Mouse (Mus musculus): ENCODE data around the gene Col15a1. TPM values are rescaled to one million over a fixed set of nuclear protein-coding genes. Genes with fewer than 3 reads are reported as not detected.

Gene Col15a1
- 16.3 and 21.8 TPM in 2 replicates for polyA plus RNA-seq (2014; fragmentation: Nextera tagmentation; extraction: Ambion mirVana)

- Histone ChIP-seq H3K9me3 (ENCODE audit: control insufficient read depth, low read length) (no peaks in the 10 kb centered on the region), H3K27ac (ENCODE audit: low read depth, low read length) (no peak within 1 kb of the TSS), H3K4me1 (ENCODE audit: control insufficient read depth, insufficient read depth, low read length) (peaks cover 13% of the 10 kb centered on the region), H3K4me2 (replicated peaks; ENCODE audit: low read depth, low read length) (peak within 1 kb of the TSS; percentile 89), H3K4me3 (ENCODE audit: low read length) (peak within 1 kb of the TSS; percentile 43), H3K9ac (ENCODE audit: low read depth, low read length) (peak within 1 kb of the TSS; percentile 52), H3K27me3 (ENCODE audit: control insufficient read depth, insufficient read depth, low read length) (peaks cover 34% of the 10 kb centered on the region), H3K36me3 (ENCODE audit: control insufficient read depth, insufficient read depth, low read length) (no peaks in the 10 kb centered on the region)
- no peak for ATAC-seq (ENCODE audit: low FRiP score, low TSS enrichment)
- 1% methylated on average over 21 of the region's 45 CpGs for WGBS
These were observed at the start of gene Col15a1 for GRCm38 (mm10) chr4:47207969-47208420. Gene Col15a1 (plus strand): TSS chr4:47208161.

- H3K36me3 ChIP-seq (ENCODE audit: control insufficient read depth, insufficient read depth, low read length), result no peaks in the 10 kb centered on the region
- no peak overlapping the region for H3K4me3 ChIP-seq (ENCODE audit: low read length)
- H3K9ac ChIP-seq (ENCODE audit: low read depth, low read length), result no peak overlapping the region
- no peaks in the 10 kb centered on the region for H3K9me3 ChIP-seq (ENCODE audit: control insufficient read depth, low read length)
- H3K27me3 ChIP-seq (ENCODE audit: control insufficient read depth, insufficient read depth, low read length), result no peaks in the 10 kb centered on the region
- no peaks in the 10 kb centered on the region for H3K4me1 ChIP-seq (ENCODE audit: control insufficient read depth, insufficient read depth, low read length)
- H3K27ac ChIP-seq (ENCODE audit: low read depth, low read length), result no peak overlapping the region
- H3K4me2 ChIP-seq (replicated peaks; ENCODE audit: low read depth, low read length), result no peak overlapping the region
- ATAC-seq (ENCODE audit: low FRiP score, low TSS enrichment), result no peak
- 17% methylated on average over 3 of the region's 4 CpGs for WGBS
These were observed 46.7 kb upstream of the Col15a1 start for GRCm38 (mm10) chr4:47161103-47161755.

- Histone ChIP-seq H3K27ac (ENCODE audit: low read depth, low read length) (no peak overlapping the region), H3K9me3 (ENCODE audit: control insufficient read depth, low read length) (no peaks in the 10 kb centered on the region), H3K27me3 (ENCODE audit: control insufficient read depth, insufficient read depth, low read length) (no peaks in the 10 kb centered on the region), H3K36me3 (ENCODE audit: control insufficient read depth, insufficient read depth, low read length) (no peaks in the 10 kb centered on the region), H3K4me3 (ENCODE audit: low read length) (no peak overlapping the region), H3K4me2 (replicated peaks; ENCODE audit: low read depth, low read length) (no peak overlapping the region), H3K4me1 (ENCODE audit: control insufficient read depth, insufficient read depth, low read length) (no peaks in the 10 kb centered on the region), H3K9ac (ENCODE audit: low read depth, low read length) (no peak overlapping the region)
- WGBS, result 69% methylated on average over 12 of the region's 12 CpGs
- ATAC-seq (ENCODE audit: low FRiP score, low TSS enrichment), result no peak
These were observed 46.0 kb upstream of the Col15a1 start for GRCm38 (mm10) chr4:47161756-47162587.

- no peaks in the 10 kb centered on the region for H3K27me3 ChIP-seq (ENCODE audit: control insufficient read depth, insufficient read depth, low read length)
- H3K4me1 ChIP-seq (ENCODE audit: control insufficient read depth, insufficient read depth, low read length), result 0 out of 2 replicates have a peak, but pooled peaks cover 4% of the 10 kb centered on the region
- 60% methylated on average over 1 of the region's 1 CpGs for WGBS
- H3K27ac ChIP-seq (ENCODE audit: low read depth, low read length), result no peak overlapping the region
- H3K4me3 ChIP-seq (ENCODE audit: low read length), result no peak overlapping the region
- no peaks in the 10 kb centered on the region for H3K36me3 ChIP-seq (ENCODE audit: control insufficient read depth, insufficient read depth, low read length)
- H3K4me2 ChIP-seq (replicated peaks; ENCODE audit: low read depth, low read length), result no peak overlapping the region
- no peak overlapping the region for H3K9ac ChIP-seq (ENCODE audit: low read depth, low read length)
- H3K9me3 ChIP-seq (ENCODE audit: control insufficient read depth, low read length), result no peaks in the 10 kb centered on the region
- ATAC-seq (ENCODE audit: low FRiP score, low TSS enrichment), result no peak
These were observed 35.6 kb upstream of the Col15a1 start for GRCm38 (mm10) chr4:47172314-47172713.

- Histone ChIP-seq H3K9me3 (ENCODE audit: control insufficient read depth, low read length) (no peaks in the 10 kb centered on the region), H3K27me3 (ENCODE audit: control insufficient read depth, insufficient read depth, low read length) (no peaks in the 10 kb centered on the region), H3K9ac (ENCODE audit: low read depth, low read length) (no peak overlapping the region), H3K36me3 (ENCODE audit: control insufficient read depth, insufficient read depth, low read length) (no peaks in the 10 kb centered on the region), H3K4me2 (replicated peaks; ENCODE audit: low read depth, low read length) (no peak overlapping the region), H3K4me3 (ENCODE audit: low read length) (no peak overlapping the region), H3K27ac (ENCODE audit: low read depth, low read length) (no peak overlapping the region), H3K4me1 (ENCODE audit: control insufficient read depth, insufficient read depth, low read length) (0 out of 2 replicates have a peak, but pooled peaks cover 4% of the 10 kb centered on the region)
- ATAC-seq (ENCODE audit: low FRiP score, low TSS enrichment), result no peak
- 82% methylated on average over 8 of the region's 8 CpGs for WGBS
These were observed 30.9 kb upstream of the Col15a1 start for GRCm38 (mm10) chr4:47177101-47177500.

GRCm38 (mm10) chr4:47178261-47178961 is 29.6 kb upstream of the Col15a1 start:
- peak; percentile 60 for ATAC-seq (ENCODE audit: low FRiP score, low TSS enrichment)
- Histone ChIP-seq H3K27ac (ENCODE audit: low read depth, low read length) (peak overlapping the region; percentile 14; the same call in 1 of the 2 replicates), H3K9ac (ENCODE audit: low read depth, low read length) (no peak overlapping the region), H3K4me2 (replicated peaks; ENCODE audit: low read depth, low read length) (no peak overlapping the region), H3K4me3 (ENCODE audit: low read length) (no peak overlapping the region), H3K9me3 (ENCODE audit: control insufficient read depth, low read length) (no peaks in the 10 kb centered on the region), H3K27me3 (ENCODE audit: control insufficient read depth, insufficient read depth, low read length) (no peaks in the 10 kb centered on the region), H3K4me1 (ENCODE audit: control insufficient read depth, insufficient read depth, low read length) (0 out of 2 replicates have a peak, but pooled peaks cover 4% of the 10 kb centered on the region), H3K36me3 (ENCODE audit: control insufficient read depth, insufficient read depth, low read length) (no peaks in the 10 kb centered on the region)
- whole genome bisulfite sequencing, result 71% methylated on average over 8 of the region's 8 CpGs

- 0 out of 2 replicates have a peak, but pooled peaks cover 4% of the 10 kb centered on the region for H3K4me1 ChIP-seq (ENCODE audit: control insufficient read depth, insufficient read depth, low read length)
- WGBS, result 86% methylated on average over 5 of the region's 5 CpGs
- no peak overlapping the region for H3K4me2 ChIP-seq (replicated peaks; ENCODE audit: low read depth, low read length)
- no peaks in the 10 kb centered on the region for H3K36me3 ChIP-seq (ENCODE audit: control insufficient read depth, insufficient read depth, low read length)
- H3K9ac ChIP-seq (ENCODE audit: low read depth, low read length), result no peak overlapping the region
- no peaks in the 10 kb centered on the region for H3K9me3 ChIP-seq (ENCODE audit: control insufficient read depth, low read length)
- no peaks in the 10 kb centered on the region for H3K27me3 ChIP-seq (ENCODE audit: control insufficient read depth, insufficient read depth, low read length)
- ATAC-seq (ENCODE audit: low FRiP score, low TSS enrichment), result no peak
- H3K4me3 ChIP-seq (ENCODE audit: low read length), result no peak overlapping the region
- no peak overlapping the region for H3K27ac ChIP-seq (ENCODE audit: low read depth, low read length)
These were observed 28.4 kb upstream of the Col15a1 start for GRCm38 (mm10) chr4:47179535-47179934.

- Histone ChIP-seq H3K27me3 (ENCODE audit: control insufficient read depth, insufficient read depth, low read length) (no peaks in the 10 kb centered on the region), H3K27ac (ENCODE audit: low read depth, low read length) (no peak overlapping the region), H3K36me3 (ENCODE audit: control insufficient read depth, insufficient read depth, low read length) (no peaks in the 10 kb centered on the region), H3K9me3 (ENCODE audit: control insufficient read depth, low read length) (no peaks in the 10 kb centered on the region), H3K9ac (ENCODE audit: low read depth, low read length) (no peak overlapping the region), H3K4me2 (replicated peaks; ENCODE audit: low read depth, low read length) (no peak overlapping the region), H3K4me3 (ENCODE audit: low read length) (no peak overlapping the region), H3K4me1 (ENCODE audit: control insufficient read depth, insufficient read depth, low read length) (no peaks in the 10 kb centered on the region)
- 48% methylated on average over 6 of the region's 6 CpGs for WGBS
- ATAC-seq (ENCODE audit: low FRiP score, low TSS enrichment), result no peak
These were observed 23.8 kb upstream of the Col15a1 start for GRCm38 (mm10) chr4:47184058-47184661.
